Mouse (Mus musculus) frontal cortex, postnatal 10 days (tissue): Measurements from ENCODE around the gene Apol9a.

Experiments
- DNase-seq, 2 experiments: peaks; one replicate each; pipeline ENCODE4 v3.0.0; 2022; ENCODE audit warnings: low spot score in 2 of 2, mixed read lengths in 1 of 2

Apol9a gene

GRCm38 (mm10) chr15:77377419-77377818 is 33.5 kb downstream of the Apol9a start:
- DNase-seq: no peak

DNA sequence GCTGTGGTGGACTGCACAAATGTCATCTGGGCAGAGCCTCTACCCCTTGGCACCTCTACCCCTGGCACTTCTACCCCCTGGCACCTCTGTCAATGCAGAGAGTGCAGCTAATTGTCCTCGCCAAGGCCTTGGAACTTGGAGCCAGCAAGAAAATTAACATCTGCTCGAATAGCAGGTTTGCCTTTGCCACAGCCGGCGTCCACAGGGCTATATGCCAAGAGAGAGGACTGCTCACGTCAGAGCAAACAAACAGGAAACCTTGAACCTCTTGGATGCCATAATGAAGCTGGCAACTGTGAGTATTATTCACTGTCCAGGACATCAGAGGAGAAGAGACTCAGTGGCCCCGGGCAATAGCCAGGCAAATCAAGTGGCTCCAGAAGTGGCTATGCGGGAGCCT is 34.0 kb downstream of the Apol9a start:
- no peak for DNase-seq

DNA sequence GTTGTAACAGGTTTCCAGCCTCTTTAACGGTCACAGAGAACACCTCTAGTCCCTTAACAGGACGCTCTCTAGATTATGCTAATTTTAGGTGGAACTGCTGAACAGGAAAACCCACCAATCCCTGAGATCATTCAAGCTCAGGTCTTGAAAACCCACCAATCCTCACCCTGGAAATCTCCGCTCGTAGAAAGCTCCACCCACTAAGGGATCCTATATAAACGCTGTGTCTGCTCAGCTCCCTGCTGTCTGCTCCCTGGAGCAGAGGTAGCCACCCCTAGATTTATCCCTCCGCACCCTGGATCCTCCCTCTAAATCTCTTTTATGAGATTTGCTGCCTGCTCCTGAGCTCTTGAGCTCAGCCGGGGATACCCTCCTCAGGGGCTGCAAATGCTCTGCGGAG is 40.3 kb downstream of the Apol9a start:
- DNase-seq: no peak

DNA sequence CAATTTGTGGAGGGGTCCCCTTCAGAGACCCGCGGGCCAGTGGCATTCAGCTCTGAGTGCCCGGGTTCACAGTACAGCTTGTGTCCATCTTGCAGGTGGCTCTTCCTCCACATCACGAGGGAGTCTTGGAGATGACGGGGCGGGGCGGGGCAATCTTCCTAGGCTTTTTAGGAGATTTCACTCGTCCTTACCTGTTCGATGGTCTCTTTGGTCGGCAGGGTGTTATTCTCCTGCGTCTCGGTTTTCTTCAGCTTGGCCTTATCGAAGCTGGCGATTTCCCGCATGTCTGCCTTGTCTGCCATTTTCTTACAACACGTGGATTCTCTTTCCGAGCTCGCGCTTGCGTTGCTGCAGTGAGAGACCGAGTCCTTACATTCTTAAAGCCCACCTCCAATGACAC is 41.0 kb downstream of the Apol9a start:
- no peak for DNase-seq

- no peak for DNase-seq
Observed at GRCm38 (mm10) chr15:77368818-77369320, 42.1 kb downstream of the Apol9a start.

- peak; percentile 88 to 93 for DNase-seq
Observed at GRCm38 (mm10) chr15:77368148-77368547, 42.8 kb downstream of the Apol9a start.

- DNase-seq: no peak
Observed at GRCm38 (mm10) chr15:77367504-77367903, 43.4 kb downstream of the Apol9a start.

DNA sequence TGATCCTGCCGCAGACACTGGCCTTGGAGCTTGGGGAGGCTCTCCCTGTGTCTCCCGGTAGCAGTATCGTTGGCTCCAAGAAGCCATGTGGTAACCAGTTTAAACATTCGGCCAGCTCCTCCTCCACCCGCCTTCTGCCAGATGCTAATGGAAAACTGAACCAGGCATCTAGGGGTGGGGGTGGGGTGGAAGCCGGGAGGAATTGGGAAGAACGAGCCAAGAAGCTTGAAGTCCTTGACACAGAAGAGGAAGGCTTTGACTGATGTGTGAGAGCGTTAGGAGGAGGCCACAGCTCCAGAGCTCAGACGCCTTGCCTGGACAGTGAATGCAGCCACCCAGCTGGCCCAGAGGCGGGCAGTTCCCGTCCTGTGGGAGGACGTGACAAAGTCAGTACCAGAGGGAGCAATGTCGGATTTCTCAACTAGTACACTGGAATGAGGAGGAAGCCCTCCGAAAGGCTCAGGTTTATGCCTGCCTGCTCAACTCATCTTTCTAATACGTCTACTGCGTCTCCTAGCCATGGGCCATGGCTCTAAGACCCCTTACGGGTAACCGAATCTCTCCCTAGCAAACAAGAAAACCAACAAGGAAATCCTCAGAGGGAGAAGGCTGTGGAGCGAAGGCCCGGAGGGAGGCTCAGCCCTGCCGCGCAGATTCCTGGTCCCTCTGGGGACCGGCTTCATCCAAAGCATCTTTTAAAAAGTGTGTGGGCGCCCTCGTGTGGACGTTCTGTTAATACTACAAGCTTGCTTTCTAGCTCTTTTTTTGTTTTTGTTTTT is 44.0 kb downstream of the Apol9a start:
- DNase-seq: peak; percentile 72 to 79

DNA sequence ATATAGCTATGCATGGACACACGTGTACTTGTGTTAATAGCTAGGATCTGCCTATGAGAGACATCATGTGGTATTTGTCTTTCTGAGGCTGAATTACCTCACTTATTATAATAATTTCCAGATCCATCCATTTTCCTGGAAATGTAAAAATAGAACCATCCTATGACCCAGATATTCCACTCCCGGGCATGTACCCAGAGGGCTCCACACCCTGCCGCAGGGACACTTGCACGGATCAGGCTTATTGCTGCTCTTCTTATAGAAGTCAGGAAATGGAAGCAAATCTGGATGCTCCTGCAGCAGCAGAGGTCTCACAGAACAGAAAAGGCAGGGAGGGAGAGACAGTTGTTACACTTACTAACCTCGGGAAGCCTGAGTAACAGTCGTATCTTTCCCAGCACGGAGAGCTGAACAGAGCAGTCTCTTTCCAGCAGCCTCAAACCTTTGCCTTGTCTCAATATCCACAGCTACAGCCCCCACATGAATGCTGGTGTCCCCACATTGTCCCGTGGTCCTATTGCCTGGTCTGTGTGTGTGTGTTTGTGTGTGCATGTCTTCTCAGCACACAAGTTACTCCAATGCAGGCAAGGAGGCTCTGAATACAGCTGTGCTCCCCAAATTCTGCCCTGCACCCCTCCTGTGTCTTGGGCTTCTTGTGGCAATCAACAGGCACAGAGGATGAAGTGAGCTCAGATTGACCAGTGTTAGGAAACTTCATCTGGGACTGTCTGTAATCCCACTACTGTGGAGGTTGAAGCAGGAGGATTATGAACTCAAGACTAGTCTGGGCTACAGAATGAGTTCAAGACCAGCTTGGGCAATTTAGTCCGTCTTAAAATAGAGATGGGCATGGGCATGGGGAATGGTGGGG is 45.0 kb downstream of the Apol9a start:
- no peak for DNase-seq

DNA sequence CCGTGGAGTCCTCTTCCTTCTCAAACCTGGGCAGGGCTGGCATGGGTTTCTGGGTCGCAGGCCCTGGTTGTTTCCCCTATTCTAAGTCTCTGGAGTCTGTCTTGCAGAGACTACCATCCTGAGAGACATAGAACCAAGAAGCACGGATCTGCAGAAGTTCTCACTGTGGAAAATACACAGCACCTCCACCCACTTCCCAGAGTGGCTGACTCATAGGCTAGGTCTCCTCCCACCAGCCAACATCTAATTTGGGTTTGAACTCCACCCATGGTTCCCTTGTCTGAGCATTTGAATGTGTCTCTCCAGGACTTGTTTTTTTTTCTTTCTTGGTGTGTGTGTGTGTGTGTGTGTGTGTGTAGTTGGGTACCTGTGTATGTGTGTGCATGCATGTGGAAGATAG is 46.9 kb downstream of the Apol9a start:
- DNase-seq: peak in 1 of 2 experiments; percentile 55

GRCm38 (mm10) chr15:77363578-77363977 is 47.4 kb downstream of the Apol9a start:
- no peak for DNase-seq

- no peak for DNase-seq
Observed at GRCm38 (mm10) chr15:77362952-77363351, 48.0 kb downstream of the Apol9a start.

DNA sequence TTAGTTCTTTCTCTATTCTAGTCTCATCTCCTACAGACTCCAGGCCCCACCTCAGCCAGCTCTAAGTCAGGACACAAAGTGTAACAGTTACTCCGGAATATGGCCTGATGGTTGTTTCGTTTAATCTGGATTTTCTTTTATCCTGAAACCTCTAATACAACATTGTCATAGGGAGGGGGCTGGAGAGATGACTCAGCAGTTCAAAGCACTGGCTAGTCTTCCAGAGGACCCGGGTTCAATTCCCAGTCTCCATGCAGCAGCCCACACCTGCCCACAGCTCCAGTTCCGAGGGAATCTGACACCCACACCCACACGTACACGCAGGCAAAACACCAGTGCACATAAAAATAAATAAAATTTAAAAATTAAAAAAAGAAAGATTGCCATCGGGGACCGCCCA is 51.0 kb downstream of the Apol9a start:
- no peak for DNase-seq

GRCm38 (mm10) chr15:77359486-77359885 is 51.4 kb downstream of the Apol9a start:
- DNase-seq: no peak

GRCm38 (mm10) chr15:77359084-77359483 is 51.9 kb downstream of the Apol9a start:
- DNase-seq: no peak

- DNase-seq: peak; percentile 77 to 84
Observed at GRCm38 (mm10) chr15:77358320-77359040, 52.5 kb downstream of the Apol9a start.

DNA sequence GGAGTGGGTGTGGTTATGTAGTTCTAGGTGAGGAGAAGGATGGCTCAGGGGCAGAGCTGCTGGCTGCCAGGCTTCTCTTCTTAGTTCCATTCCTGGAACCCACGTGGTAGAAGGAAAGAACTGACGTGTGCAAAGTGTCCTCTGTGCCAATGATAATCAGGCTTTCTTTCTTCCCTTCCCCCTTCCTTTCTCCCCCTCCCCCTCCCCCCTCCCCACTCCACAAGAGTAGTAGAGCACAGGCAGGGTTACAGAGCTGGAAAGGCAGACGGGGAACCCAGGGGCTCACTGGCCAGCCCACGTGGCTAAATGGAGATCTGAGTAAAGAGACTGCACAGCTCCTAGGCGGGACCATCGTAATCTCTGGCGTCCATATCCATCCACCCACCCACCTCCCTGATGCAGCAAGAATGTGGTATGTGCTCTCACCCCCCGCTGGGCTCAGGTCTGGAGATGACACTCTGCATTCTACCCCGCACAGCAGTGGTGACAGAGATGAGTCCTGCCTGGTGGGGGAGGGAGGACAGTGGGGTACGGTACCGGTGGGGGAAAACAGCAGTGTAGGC is 54.6 kb downstream of the Apol9a start:
- DNase-seq: peak in 1 of 2 experiments; percentile 75

GRCm38 (mm10) chr15:77354848-77355551 is 55.9 kb downstream of the Apol9a start:
- no peak for DNase-seq

- DNase-seq: no peak
Observed at GRCm38 (mm10) chr15:77354496-77354847, 56.5 kb downstream of the Apol9a start.
